Mouse (Mus musculus) erythroblast, embryonic 14.5 days (primary cell): ENCODE measurements at regions not wholly inside any gene's neighbourhood (a gene's known extent, or its start where the extent isn't known, plus 50 kb on each side); places are given as distances from the start of the nearest gene placed in this dataset.

ENCODE experiments used
- GATA1 ChIP-seq: IDR thresholded peaks from 2 replicates; pipeline ENCODE4 v1.6.1; 2012; ENCODE audit warnings: low read length, inconsistent platforms, mixed read lengths
- TAL1 ChIP-seq: IDR thresholded peaks from 3 replicates; pipeline ENCODE4 v1.6.1; 2012; ENCODE audit warnings: low read length, inconsistent platforms, mixed read lengths

DNA sequence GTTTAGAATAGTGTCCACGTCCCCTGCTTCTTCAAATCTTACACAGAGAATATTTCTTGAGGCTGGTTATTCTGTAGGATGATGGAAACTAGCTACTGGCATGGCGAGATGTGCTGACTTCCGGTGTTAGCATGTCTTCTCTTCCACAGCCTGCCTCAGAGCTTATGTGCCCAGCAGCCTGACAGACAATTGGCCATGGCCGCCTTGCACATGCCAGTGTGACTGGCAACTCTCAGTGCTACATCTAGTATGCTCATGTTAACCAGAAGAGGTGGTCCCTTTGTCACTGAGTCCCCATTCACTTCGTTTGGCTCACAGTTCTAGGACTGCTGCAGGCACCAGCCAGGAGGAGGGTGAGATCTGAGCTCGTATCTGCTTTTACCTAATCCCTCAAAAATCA lies 367.0 kb upstream of the Npvf start:
- TF ChIP-seq GATA1 (no peak), TAL1 (no peak)
